Mouse (Mus musculus) erythroblast, embryonic 14.5 days (primary cell): ENCODE results near the gene Kcnmb2.

Experiments
- GATA1 ChIP-seq: IDR thresholded peaks from 2 replicates; pipeline ENCODE4 v1.6.1; 2012; ENCODE audit warnings: low read length, inconsistent platforms, mixed read lengths
- TAL1 ChIP-seq: IDR thresholded peaks from 3 replicates; pipeline ENCODE4 v1.6.1; 2012; ENCODE audit warnings: low read length, inconsistent platforms, mixed read lengths

DNA sequence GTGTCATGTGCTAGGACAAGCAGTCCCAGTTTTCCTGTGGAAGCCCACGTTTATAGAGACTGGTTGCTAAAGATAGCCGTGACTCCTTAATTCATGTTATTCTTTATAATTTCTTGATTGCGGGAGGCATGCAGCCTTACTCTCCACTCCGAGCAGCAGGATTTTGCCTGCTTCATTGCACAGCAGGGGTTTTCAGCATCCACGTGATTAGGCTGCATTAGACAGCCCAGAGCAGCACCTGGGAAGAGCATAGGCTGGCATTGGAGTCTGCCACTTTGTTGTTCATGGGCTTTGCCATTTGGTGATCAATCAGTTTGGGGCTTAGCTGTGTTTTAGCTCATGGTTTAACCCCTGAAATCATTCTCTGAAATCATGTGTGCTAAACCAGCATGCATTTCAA lies 80.1 kb downstream of the Kcnmb2 start:
- TF ChIP-seq TAL1, result no peak
- TF ChIP-seq GATA1, result no peak
